Mouse (Mus musculus) gastrocnemius, postnatal 36 days (tissue): Measurements from ENCODE around the gene Car15. TPM values are rescaled to one million over a fixed set of nuclear protein-coding genes. Genes with fewer than 3 reads are reported as not detected.

ENCODE experiments used
- DNase-seq, 2 experiments: peaks; one replicate each; pipeline ENCODE4 v3.0.0; 2022
- intact Hi-C: fragments of 180-260 bp; cut with DNase I; formaldehyde crosslinking; loops from one replicate; pipeline ENCODE4 v1.15.1; 2025
- total RNA-seq, 2 experiments: library from RNA; stranded (reverse); gene quantifications; 2 replicates each; pipeline ENCODE4 v1.2.3; 2021

The Car15 gene
- total RNA-seq, 2 experiments from 2014 or later, result 0.74 to 1.1 TPM

GRCm38 (mm10) chr16:17833681-17834399 lies 4.3 kb downstream of the Car15 start:
- intact Hi-C loops, result no loop called here
- DNase-seq, result no peak

GRCm38 (mm10) chr16:17833321-17833680 lies 4.9 kb downstream of the Car15 start:
- DNase-seq, result no peak
- intact Hi-C loops, result no loop called here

GRCm38 (mm10) chr16:17832821-17833220 lies 5.3 kb downstream of the Car15 start, which contains the start of gene B830017H08Rik:
Gene B830017H08Rik, plus strand, starts transcription at chr16:17833121.
- intact Hi-C loops, result no loop called here
- no peak for DNase-seq

- intact Hi-C loops, result no loop called here
- DNase-seq, result no peak
Observed at GRCm38 (mm10) chr16:17831781-17832180, 6.4 kb downstream of the Car15 start.

- intact Hi-C loops, result no loop called here
Observed at GRCm38 (mm10) chr16:17830385-17831178, 7.6 kb downstream of the Car15 start.

GRCm38 (mm10) chr16:17828867-17829266 lies 9.3 kb downstream of the Car15 start:
- intact Hi-C loops, result no loop called here
- no peak for DNase-seq

More at GRCm38 (mm10) chr16:17830385-17831178, 7.6 kb downstream of the Car15 start:
- no peak for DNase-seq

- no peak for DNase-seq
- intact Hi-C loops, result no loop called here
Observed at GRCm38 (mm10) chr16:17828229-17828628, 9.9 kb downstream of the Car15 start.

- DNase-seq, result no peak
- intact Hi-C loops, result no loop called here
Observed at GRCm38 (mm10) chr16:17826500-17826899, 11.7 kb downstream of the Car15 start.

GRCm38 (mm10) chr16:17816528-17816927 lies 21.6 kb downstream of the Car15 start:
- intact Hi-C loops, result no loop called here
- no peak for DNase-seq

GRCm38 (mm10) chr16:17815411-17816402 lies 22.5 kb downstream of the Car15 start:
- intact Hi-C loops, result no loop called here

GRCm38 (mm10) chr16:17813173-17813572 lies 25.0 kb downstream of the Car15 start:
- no peak for DNase-seq
- intact Hi-C loops, result loop anchor here (2.0 kb wide), 1 partner anchor 68 kb away; no protein-coding TSS in a partner anchor

More at GRCm38 (mm10) chr16:17815411-17816402, 22.5 kb downstream of the Car15 start:
- peak; percentile 44 to 67 for DNase-seq

- intact Hi-C loops, result loop anchor here (2.0 kb wide), 1 partner anchor 67 kb away; no protein-coding TSS in a partner anchor
- no peak for DNase-seq
Observed at GRCm38 (mm10) chr16:17812120-17812519, 26.0 kb downstream of the Car15 start.

GRCm38 (mm10) chr16:17809711-17810110 lies 28.5 kb downstream of the Car15 start:
- intact Hi-C loops, result no loop called here
- DNase-seq, result peak; percentile 62 to 80

- intact Hi-C loops, result no loop called here
- no peak for DNase-seq
Observed at GRCm38 (mm10) chr16:17809125-17809524, 29.0 kb downstream of the Car15 start.

GRCm38 (mm10) chr16:17807192-17808009 lies 30.8 kb downstream of the Car15 start:
- DNase-seq, result peak; percentile 83
- intact Hi-C loops, result no loop called here

GRCm38 (mm10) chr16:17806581-17807191 lies 31.5 kb downstream of the Car15 start:
- intact Hi-C loops, result no loop called here
- DNase-seq, result no peak

GRCm38 (mm10) chr16:17804982-17805381 lies 33.2 kb downstream of the Car15 start:
- no peak for DNase-seq
- intact Hi-C loops, result no loop called here

GRCm38 (mm10) chr16:17804449-17804912 lies 33.7 kb downstream of the Car15 start:
- no peak for DNase-seq
- intact Hi-C loops, result no loop called here
